Mouse (Mus musculus): Measurements from ENCODE around the gene Spin2c. TPM values are rescaled to one million over a fixed set of nuclear protein-coding genes. Genes with fewer than 3 reads are reported as not detected.

The Spin2c gene
- under 1 TPM in 1 of 2 experiments, not detected in 1; 0.22 TPM for total RNA-seq (2021)
- long read RNA-seq, experiment 1 = 0 reads
- long read RNA-seq, experiment 2 = 0 reads

DNA sequence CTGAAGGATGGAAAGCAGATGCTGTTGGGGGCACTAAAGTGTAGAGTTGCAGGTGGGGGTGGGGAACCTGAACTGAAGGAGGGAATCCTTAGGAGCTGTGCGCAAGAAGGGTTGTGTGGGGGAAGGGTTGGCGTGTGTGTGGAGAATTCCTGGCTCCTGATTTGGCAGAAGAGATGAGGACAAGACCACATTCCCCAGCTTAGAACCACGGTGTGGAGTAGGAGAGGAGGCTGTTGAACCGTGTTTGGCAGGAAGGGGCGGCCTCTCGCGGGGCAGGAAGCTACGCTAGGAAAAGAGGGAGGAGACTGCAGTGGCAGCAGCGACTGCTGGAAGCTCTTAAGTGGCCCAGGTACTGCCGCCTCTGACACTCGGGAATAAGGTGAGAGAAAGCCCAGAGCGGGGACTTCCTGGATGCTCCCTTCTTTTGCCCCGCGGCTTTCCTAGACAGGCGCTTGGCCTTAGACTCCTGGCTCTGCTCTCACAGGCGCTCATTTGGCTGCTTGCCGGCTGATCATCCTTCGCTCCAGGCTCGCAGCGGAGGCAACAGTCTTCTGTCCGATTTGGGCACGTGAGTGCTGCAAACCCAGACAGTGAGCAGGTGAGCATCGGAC lies at the start of gene Spin2c:
Gene Spin2c, plus strand, starts transcription at position 275 of the 611 bp plus-strand sequence.
- intact Hi-C loops (cut with DNase I; ENCODE audit: low total_unique reads) = no loop called here
- peak; percentile 21 for DNase-seq

- DNase-seq = no peak
- intact Hi-C loops (cut with DNase I; ENCODE audit: low total_unique reads) = no loop called here
These were observed 581 bp downstream of the Spin2c start for GRCm38 (mm10) chrX:153832606-153833005.

Other genes with a start within 250 kb of the Spin2c start
- gene Kctd12b, start 135.8 kb upstream of the Spin2c start, total RNA-seq (2021) = 1 to 10 TPM; 6.3 to 7.6 TPM
- gene Nbdy, start 108.6 kb upstream of the Spin2c start, total RNA-seq (2021) = 10 to 100 TPM; 25.2 to 26.2 TPM
- not detected for gene Samt1, start 180.4 kb downstream of the Spin2c start, total RNA-seq (2021)
- gene 4921511M17Rik, start 201.6 kb downstream of the Spin2c start, total RNA-seq (2021) = not detected
- not detected for gene Gm10057, start 222.8 kb downstream of the Spin2c start, total RNA-seq (2021)

Measured in gastrocnemius, postnatal 14 days (tissue).